Mouse (Mus musculus) small intestine, adult 2 months (tissue): ENCODE measurements around the gene Rasgrf1. TPM values are rescaled to one million over a fixed set of nuclear protein-coding genes. Genes with fewer than 3 reads are reported as not detected.

Experiments used
- H3K27ac ChIP-seq: fragments of 200-500 bp; 2 replicates; pipeline ENCODE4 v1.5.1; 2012; ENCODE audit warnings: low read depth, low read length, control low read depth, inconsistent platforms; ENCODE audit not compliant: insufficient read depth
- H3K27me3 ChIP-seq: fragments of 200-500 bp; 2 replicates; pipeline ENCODE4 v1.6.1; 2012; ENCODE audit warnings: mild to moderate bottlenecking, moderate library complexity, low read length, inconsistent platforms; ENCODE audit not compliant: control insufficient read depth, insufficient read depth
- H3K36me3 ChIP-seq: fragments of 200-500 bp; 2 replicates; pipeline ENCODE4 v1.6.1; 2012; ENCODE audit warnings: mild to moderate bottlenecking, low read length, control low read depth, inconsistent platforms; ENCODE audit not compliant: control insufficient read depth, insufficient read depth
- H3K4me1 ChIP-seq: fragments of 200-500 bp; 2 replicates; pipeline ENCODE4 v1.6.1; 2012; ENCODE audit warnings: low read length, inconsistent platforms, mixed read lengths; ENCODE audit not compliant: control insufficient read depth, insufficient read depth, insufficient read length
- H3K4me3 ChIP-seq: fragments of 200-500 bp; 2 replicates; pipeline ENCODE4 v1.5.1; 2012; ENCODE audit warnings: low read depth, mild to moderate bottlenecking, control low read depth, inconsistent platforms, low read length, moderate library complexity
- CTCF ChIP-seq: fragments of 200-500 bp; IDR thresholded peaks from 2 replicates; pipeline ENCODE4 v1.5.1; 2012; ENCODE audit warnings: low read depth, mild to moderate bottlenecking, control low read depth, inconsistent platforms, low read length, moderate library complexity, mixed read lengths; ENCODE audit not compliant: insufficient replicate concordance, insufficient read length; ENCODE audit errors: extremely low read depth
- POLR2A ChIP-seq: fragments of 200-500 bp; IDR thresholded peaks from 2 replicates; pipeline ENCODE4 v1.6.1; 2012; ENCODE audit warnings: low read depth, mild to moderate bottlenecking, control low read depth, inconsistent platforms, low read length, moderate library complexity
- WGBS: fragments of 180-500 bp; shearing (Covaris S2); methylation state at CpG from one replicate; pipeline ENCODE4 v1.1.7; 2018; 5-methylcytosine and 5-hydroxymethylcytosine counted together
- polyA plus RNA-seq: library from polyadenylated mRNA; depleted of rRNA; stranded (reverse); fragments of >200 nt; gene quantifications from 2 replicates; pipeline ENCODE4 v1.2.3, GENCODE M21; 2012

Gene Rasgrf1
- polyA plus RNA-seq, 1 experiment, result 0.15 TPM

- Histone ChIP-seq H3K4me1 (no peaks in the 10 kb centered on the region), H3K27me3 (no peaks in the 10 kb centered on the region), H3K36me3 (no peaks in the 10 kb centered on the region), H3K4me3 (no peak overlapping the region), H3K27ac (no peak overlapping the region)
- no peak for TF ChIP-seq POLR2A
- no peak for TF ChIP-seq CTCF
- 86% methylated on average over 4 of the region's 4 CpGs for WGBS
Measured at GRCm38 (mm10) chr9:90021442-90021841, 111.7 kb downstream of the Rasgrf1 start.

GRCm38 (mm10) chr9:90027709-90028108, 118.0 kb downstream of the Rasgrf1 start:
- Histone ChIP-seq H3K4me1 (no peaks in the 10 kb centered on the region), H3K27ac (no peak overlapping the region), H3K27me3 (no peaks in the 10 kb centered on the region), H3K36me3 (no peaks in the 10 kb centered on the region), H3K4me3 (no peak overlapping the region)
- 90% methylated on average over 6 of the region's 6 CpGs for WGBS
- peak; percentile 37; the same call in 1 of the 2 replicates for TF ChIP-seq CTCF
- TF ChIP-seq POLR2A, result no peak

DNA sequence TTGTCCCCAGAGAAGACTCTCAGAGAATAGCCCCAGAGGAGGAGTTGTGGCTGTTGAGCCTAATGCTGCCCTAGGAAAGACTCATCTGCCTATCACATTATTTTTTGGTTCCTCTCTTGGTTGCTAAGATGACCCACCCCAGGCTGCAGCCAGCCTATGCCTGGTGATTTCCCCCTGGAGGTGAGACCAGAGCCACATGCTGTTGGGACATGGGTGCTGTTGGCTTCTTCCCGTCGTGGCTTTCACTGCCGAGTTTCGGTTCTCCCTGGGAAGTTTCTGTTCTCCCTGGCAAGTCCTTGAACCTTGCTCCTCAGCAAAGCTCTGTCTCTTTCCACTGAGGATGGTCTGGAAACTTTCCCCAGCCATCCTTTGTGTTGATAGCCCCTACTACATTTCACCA, 124.2 kb downstream of the Rasgrf1 start:
- no peaks in the 10 kb centered on the region for H3K27me3 ChIP-seq
- peak overlapping the region; percentile 35; the same call in 1 of the 2 replicates for H3K4me3 ChIP-seq
- H3K27ac ChIP-seq, result no peak overlapping the region
- peaks cover 7% of the 10 kb centered on the region; the same call in 1 of the 2 replicates for H3K4me1 ChIP-seq
- WGBS, result 78% methylated on average over 4 of the region's 4 CpGs
- no peak for TF ChIP-seq POLR2A
- no peak for TF ChIP-seq CTCF
- no peaks in the 10 kb centered on the region for H3K36me3 ChIP-seq

- WGBS, result 80% methylated on average over 2 of the region's 2 CpGs
- TF ChIP-seq POLR2A (no peak), CTCF (no peak)
- H3K4me3 ChIP-seq, result no peak overlapping the region
- H3K27ac ChIP-seq, result no peak overlapping the region
- peaks cover 7% of the 10 kb centered on the region; the same call in 1 of the 2 replicates for H3K4me1 ChIP-seq
- H3K36me3 ChIP-seq, result no peaks in the 10 kb centered on the region
- no peaks in the 10 kb centered on the region for H3K27me3 ChIP-seq
Measured at GRCm38 (mm10) chr9:90035168-90035567, 125.5 kb downstream of the Rasgrf1 start.

- peak overlapping the region; percentile 41 for H3K27ac ChIP-seq
- no peaks in the 10 kb centered on the region for H3K27me3 ChIP-seq
- no peak overlapping the region for H3K4me3 ChIP-seq
- 34% methylated on average over 3 of the region's 3 CpGs for WGBS
- H3K36me3 ChIP-seq, result no peaks in the 10 kb centered on the region
- TF ChIP-seq CTCF (no peak), POLR2A (no peak)
- H3K4me1 ChIP-seq, result peaks cover 7% of the 10 kb centered on the region; the same call in 1 of the 2 replicates
Measured at GRCm38 (mm10) chr9:90035794-90036193, 126.1 kb downstream of the Rasgrf1 start.

- Histone ChIP-seq H3K4me1 (peaks cover 7% of the 10 kb centered on the region; the same call in 1 of the 2 replicates), H3K27ac (peak overlapping the region; percentile 41), H3K4me3 (no peak overlapping the region), H3K36me3 (no peaks in the 10 kb centered on the region), H3K27me3 (no peaks in the 10 kb centered on the region)
- TF ChIP-seq CTCF (no peak), POLR2A (no peak)
- 26% methylated on average over 4 of the region's 4 CpGs for WGBS
Measured at GRCm38 (mm10) chr9:90036313-90036712, 126.6 kb downstream of the Rasgrf1 start.

GRCm38 (mm10) chr9:90038535-90038934, 128.8 kb downstream of the Rasgrf1 start:
- H3K27me3 ChIP-seq, result no peaks in the 10 kb centered on the region
- 54% methylated on average over 4 of the region's 4 CpGs for WGBS
- no peak for TF ChIP-seq CTCF
- TF ChIP-seq POLR2A, result no peak
- H3K36me3 ChIP-seq, result no peaks in the 10 kb centered on the region
- H3K4me1 ChIP-seq, result peaks cover 7% of the 10 kb centered on the region; the same call in 1 of the 2 replicates
- H3K27ac ChIP-seq, result no peak overlapping the region
- H3K4me3 ChIP-seq, result no peak overlapping the region
